Mouse (Mus musculus): Measurements from ENCODE around the gene Gm5868. TPM values are rescaled to one million over a fixed set of nuclear protein-coding genes. Genes with fewer than 3 reads are reported as not detected.

The Gm5868 gene
- polyA plus RNA-seq, 1 experiment from 2014 or later = 0.72 TPM

Other genes with a start within 250 kb of the Gm5868 start
- 2.4 and 2.6 TPM in 2 replicates for gene Corin, start 83.1 kb downstream of the Gm5868 start, polyA plus RNA-seq (2015; fragmentation: Nextera tagmentation; extraction: Ambion mirVana)
- 20.0 and 20.9 TPM in 2 replicates for gene Nfxl1, start 27.9 kb downstream of the Gm5868 start, polyA plus RNA-seq (2015; fragmentation: Nextera tagmentation; extraction: Ambion mirVana)
- gene Zar1, start 6.3 kb downstream of the Gm5868 start, polyA plus RNA-seq (2015; fragmentation: Nextera tagmentation; extraction: Ambion mirVana) = 1.6 and 3.0 TPM in 2 replicates
- gene Cnga1, start 56.7 kb upstream of the Gm5868 start, polyA plus RNA-seq (2015; fragmentation: Nextera tagmentation; extraction: Ambion mirVana) = not detected in 2 replicates
- 1.9 and 3.5 TPM in 2 replicates for gene Nipal1, start 60.2 kb upstream of the Gm5868 start, polyA plus RNA-seq (2015; fragmentation: Nextera tagmentation; extraction: Ambion mirVana)
- 0.07 and 0.11 TPM in 2 replicates for gene Txk, start 165.2 kb upstream of the Gm5868 start, polyA plus RNA-seq (2015; fragmentation: Nextera tagmentation; extraction: Ambion mirVana)

All from embryonic facial prominence, embryonic 13.5 days (tissue).